Mouse (Mus musculus) urinary bladder, postnatal 14 days (tissue): ENCODE measurements at regions not wholly inside any gene's neighbourhood (a gene's known extent, or its start where the extent isn't known, plus 50 kb on each side); places are given as distances from the start of the nearest gene placed in this dataset.
A peak's percentile ranks its signal among the peaks of the same experiment; 100 is the strongest.

ENCODE experiments used
- DNase-seq: peaks from one replicate; pipeline ENCODE4 v3.0.0; 2021; ENCODE audit warnings: low spot score

DNA sequence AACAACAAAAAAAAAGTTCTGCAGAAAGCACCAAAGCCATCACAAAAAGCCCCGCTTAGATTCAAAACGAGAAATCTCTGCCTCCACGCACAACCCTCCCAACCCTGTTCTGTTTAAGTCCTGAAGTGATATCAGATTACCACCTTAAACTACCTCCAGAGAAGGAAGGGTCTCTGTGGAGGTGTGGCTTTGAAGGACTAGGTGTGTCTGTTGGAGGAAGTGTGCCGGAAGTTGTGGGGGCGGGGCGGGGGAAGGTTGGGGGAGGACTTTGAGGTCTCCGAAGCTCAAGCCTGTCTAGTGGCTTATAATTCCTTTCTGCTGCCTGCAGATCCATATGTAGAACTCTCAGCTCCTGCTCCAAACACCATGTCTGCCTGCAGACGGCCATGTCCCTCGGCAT is 173.6 kb downstream of the Mreg start:
- no peak for DNase-seq

DNA sequence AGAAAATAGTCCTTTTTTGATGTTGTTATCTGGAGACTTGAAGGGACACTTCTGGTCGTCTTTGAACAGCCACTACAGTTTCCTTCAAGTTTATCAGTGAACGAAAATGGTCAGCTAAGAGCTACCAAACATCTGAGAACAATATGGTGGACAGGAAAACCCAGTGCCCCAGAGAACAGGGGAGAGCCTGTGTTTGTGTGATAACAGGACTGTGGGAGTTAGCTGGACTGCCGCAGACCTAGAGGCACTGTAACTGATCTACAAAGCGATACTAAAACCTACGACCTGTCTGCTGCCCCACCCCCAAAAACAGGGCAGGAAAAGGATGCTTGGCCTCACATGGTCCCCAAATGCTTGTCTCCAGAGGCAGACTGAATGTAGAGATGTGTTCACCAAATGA is 175.5 kb downstream of the Mreg start:
- DNase-seq, result no peak

DNA sequence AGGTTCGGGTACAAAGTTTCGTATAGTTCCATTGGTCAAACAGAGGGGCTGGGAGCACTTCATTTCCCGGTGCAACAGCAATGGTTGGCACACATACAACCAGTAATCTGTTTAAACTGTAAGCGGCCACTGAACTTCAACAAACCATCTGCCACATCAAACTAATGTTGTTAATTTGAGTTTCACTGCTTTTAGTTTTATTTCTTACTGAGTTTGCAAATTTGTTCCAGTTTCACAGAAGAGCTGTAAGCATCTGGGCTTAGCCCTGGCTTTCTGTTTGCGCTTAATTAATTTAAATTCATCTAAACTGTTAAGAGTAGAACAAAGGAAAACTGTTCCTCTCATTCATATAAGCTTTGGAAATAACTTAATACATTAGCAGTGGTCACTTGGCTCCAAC is 176.0 kb downstream of the Mreg start:
- no peak for DNase-seq

DNA sequence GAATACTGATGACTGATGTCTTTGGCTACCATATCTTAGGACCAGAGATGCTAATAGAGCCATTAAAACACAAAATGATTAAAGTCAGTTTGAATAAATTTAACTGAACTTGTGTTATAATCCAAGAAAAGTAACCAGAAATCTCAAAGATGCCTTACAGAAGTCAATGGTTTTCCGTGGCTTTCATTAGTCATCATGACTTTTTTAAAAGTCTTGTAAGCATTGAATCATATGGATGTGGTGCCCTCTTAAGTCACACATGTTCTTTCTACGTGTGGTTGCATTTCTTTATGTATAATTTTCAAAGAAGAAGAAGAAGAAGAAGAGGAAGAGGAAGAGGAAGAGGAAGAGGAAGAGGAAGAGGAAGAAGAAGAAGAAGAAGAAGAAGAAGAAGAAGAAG is 178.2 kb downstream of the Mreg start:
- DNase-seq, result no peak

DNA sequence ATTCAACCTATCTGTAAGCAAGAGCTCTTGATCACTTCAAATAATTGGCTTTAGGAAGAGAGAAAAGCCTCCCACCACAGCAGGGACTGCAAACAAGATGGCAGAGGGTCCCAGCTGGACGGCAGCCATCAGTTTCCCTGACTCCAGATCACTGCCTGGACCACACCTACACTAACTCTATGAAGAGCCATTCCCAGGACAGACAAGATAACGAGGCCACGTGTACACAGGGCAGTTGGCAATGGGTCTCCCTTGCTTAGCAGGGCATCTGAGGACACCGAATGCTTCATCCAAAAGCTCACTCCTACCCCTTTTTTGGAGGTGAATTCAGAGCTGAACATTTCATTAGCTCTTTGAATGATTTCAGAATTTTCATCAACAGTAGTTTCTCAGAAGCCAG is 179.9 kb downstream of the Mreg start:
- DNase-seq, result peak; percentile 31

DNA sequence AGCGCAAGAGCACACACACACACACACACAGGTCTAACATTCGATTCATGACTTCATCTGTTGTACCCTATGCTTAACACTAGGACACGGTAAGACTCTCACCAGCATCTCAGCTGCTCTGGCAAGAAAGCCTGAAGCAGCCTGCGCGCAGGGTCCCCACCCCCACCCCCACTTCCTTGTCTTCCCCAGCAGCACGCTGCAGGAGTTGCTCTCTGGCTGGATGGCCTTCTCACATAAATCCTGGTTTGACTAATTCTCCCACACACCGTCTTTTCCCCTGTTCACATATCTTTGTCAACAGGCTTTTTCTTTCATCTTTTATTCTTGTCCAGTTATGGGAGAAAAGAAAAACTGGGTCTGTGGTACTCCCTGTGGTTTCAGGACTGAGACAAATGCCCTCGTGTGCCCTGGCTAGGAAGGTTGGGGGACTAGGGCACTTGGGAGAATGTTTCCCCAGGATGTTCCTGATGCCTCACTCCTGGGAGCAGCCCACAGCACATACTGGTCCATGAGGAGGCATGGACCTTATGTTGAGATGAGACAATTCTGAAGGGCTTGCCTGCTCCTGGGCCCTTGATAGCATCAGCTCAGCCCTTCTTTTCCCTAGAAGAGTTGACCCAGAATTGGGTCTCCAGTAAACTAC is 181.2 kb downstream of the Mreg start:
- no peak for DNase-seq

DNA sequence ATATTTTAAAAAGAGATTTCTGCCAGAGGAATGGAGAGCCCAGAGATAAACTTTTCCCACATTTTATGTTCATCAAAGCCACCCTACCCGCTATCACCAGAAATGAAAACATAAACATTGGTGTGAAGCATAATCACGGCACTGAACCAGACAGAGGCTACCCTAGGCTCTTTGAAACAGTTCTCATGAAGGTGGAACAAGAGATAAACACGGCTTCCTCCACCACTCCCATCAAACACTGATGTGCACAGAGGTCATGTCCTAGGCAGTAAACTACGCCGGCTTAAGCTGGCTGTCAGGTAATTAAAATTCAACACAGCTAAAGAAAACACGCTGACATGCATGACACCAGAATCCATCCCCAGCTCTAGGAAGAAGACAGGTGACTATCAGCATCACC is 182.5 kb downstream of the Mreg start:
- DNase-seq, result no peak

DNA sequence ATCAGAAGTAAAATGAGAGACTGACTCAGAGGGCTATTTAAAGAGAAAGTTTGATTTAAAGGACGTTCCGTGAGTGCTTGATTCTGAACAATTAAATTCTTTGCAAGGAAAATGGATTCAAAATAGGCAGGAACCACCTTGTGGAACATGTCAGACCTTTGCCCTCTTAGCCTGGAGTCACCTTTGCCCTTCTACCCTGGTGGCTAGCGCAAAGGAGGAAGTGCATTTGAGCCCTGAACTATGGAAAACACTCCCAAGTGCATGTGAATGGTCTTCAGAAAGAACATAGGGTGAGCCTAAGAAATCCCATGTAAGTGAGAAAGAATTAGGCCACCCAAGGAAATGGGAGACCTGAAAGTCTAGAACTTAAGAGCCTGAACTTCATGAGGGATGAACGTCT is 185.2 kb downstream of the Mreg start:
- DNase-seq, result no peak

DNA sequence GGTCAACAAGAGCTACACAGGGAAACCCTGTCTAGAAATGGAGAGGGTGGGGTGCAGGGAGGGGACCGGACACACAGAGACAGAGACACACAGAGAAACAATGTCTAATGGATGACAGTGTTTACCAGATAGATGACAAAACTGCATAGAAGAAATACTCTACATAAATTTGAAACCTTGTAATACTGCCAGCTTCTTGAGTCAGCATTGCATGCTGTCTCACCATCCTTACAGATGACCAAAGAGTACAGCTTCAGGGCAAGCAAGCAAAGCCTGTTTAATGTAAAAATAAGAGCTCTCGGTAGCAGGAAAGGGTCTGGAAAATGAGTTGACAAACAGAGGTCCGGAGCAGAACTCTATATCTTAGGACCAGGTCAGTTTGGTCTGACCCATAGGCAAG is 189.5 kb downstream of the Mreg start:
- DNase-seq, result no peak

DNA sequence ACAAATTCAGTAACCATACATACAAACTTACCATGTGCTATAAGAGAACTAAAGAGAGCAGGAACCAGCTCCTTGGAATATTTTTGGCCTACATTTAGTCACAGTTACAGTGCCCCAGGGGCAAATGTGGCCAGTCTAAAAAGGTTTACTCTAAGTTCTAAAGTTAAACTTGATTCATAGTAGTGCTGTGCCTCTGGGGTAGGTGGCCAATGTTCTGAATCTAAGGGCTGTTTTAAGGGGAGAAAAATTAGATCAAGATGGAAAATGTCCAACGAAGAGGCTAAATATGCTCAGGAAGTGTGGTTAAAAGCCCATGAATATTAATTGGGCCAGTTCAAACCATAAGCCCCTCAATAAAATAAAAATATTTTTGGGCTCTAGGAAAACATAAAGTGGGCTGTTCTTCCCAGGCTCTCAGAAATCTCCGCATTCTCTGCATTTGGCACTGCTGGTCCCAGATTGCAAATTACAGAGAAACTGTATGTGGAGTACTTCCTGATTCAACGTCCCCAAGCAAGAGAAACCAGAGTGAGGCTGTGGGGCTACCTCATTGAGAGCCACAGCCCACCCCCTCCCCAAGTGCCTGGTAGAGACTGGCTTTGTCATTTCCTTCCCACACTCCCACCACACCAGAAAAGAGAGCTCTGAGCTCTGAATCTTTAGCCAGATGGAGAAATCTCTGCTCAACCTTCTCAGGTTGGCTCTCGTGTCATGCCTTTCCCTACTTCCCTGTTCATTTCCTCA is 193.5 kb downstream of the Mreg start:
- DNase-seq, result no peak

DNA sequence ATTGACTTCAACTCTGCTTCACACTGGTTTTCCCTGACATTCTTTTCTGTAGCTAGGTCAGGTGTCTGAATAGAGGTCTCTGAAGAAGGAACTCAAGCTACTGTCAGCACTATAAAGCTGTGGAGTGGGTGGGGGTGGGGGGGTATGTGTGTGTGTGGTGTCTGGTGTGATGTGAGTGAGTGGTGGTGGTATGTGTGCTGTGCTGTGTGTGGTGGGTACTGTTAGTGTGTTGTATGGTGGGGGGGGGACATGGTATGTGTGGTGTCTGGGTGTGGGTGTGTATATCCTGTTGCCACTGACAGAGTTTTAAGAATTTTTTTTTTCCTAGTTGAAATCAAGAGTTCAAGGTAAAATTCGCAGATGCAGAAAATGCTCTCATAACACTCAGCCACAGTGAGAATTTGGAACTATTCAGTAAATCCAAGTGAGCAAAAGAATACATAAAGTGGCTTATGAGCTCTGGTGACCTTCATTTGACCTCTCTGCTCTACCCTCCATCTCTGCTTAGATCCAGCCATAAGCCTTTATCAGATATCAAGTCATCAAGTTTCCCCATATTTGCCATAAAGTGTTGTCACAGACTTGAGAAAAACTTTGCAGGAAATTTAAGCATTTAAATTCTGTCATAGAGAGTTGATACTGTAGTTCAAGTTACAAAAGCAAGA is 194.2 kb downstream of the Mreg start:
- no peak for DNase-seq

DNA sequence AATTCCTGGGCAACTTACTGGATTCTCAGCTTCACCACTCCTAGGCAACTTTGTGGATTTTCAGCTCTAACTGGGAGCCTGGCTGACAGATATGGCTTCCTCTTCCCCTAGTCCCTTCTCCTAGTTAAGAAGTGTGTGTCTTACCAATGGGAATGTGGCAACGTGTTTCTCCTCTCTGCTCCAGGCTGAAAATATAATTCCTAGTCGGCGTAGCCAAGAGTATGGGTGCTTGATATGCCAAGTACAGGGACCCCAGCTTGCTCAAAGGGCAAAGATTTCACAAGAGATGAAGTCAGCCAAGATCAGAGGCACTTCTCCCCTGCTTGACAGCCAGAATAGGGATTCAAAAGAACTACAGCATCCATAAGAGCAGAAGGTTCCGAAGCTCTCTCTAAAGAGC is 196.6 kb downstream of the Mreg start:
- DNase-seq, result no peak

DNA sequence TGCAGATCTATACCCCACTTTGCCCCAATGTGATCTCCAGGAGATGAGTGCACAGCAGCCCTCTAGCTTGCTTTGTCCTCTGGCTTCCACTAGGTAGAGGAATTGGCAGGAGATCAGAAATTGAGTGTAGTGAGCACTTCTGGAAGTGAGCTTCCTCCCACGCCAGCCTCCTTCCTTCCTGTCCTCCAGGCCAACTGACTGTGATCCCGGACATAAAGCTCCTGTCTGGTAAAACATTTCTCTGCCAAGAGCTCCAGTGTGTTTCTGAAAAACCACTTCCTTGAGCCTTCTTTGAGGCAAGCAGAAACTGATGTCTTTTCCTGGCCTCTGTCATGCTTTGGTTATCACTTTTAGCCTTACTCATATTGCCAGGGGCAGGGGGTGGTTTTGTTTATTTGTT is 197.5 kb downstream of the Mreg start:
- peak; percentile 10 for DNase-seq

DNA sequence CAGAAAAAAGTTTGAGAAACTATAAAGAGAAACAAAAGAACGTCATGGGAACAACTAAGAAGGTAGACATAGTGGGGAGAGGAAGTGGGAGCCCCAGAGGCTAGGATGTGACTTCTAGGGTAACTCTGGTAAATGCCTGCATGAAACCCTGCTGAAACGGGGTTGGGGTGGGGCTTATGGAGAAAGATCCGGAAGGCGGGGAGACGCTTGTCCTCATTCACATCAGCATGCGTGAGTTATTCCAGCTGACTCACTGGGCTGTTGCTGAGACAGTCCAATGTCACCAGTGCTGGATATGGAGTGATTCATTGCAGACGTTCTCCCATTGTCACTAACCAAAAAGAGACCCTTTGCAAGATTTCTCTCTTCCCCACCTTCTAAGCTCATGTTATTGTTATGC is 198.2 kb downstream of the Mreg start:
- DNase-seq, result no peak

DNA sequence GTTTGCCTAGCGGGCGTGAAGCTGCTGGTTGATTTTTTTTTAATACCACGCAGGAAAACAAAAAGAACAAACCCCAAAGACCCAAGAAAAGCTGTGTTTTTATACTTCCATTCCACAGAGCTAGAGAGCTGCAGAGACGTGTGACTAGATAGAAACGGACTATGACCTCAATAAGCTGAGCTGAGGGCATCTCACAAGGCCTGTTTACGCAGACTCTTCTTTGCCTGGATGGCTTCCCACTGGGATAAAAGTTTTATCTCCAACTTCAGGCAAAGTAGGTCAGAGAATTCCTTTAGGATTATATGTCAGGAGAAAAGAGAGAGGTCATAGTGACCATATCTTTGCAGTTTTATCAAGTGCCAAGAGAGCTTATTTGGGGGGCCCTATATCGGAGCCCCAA is 199.4 kb downstream of the Mreg start:
- no peak for DNase-seq

DNA sequence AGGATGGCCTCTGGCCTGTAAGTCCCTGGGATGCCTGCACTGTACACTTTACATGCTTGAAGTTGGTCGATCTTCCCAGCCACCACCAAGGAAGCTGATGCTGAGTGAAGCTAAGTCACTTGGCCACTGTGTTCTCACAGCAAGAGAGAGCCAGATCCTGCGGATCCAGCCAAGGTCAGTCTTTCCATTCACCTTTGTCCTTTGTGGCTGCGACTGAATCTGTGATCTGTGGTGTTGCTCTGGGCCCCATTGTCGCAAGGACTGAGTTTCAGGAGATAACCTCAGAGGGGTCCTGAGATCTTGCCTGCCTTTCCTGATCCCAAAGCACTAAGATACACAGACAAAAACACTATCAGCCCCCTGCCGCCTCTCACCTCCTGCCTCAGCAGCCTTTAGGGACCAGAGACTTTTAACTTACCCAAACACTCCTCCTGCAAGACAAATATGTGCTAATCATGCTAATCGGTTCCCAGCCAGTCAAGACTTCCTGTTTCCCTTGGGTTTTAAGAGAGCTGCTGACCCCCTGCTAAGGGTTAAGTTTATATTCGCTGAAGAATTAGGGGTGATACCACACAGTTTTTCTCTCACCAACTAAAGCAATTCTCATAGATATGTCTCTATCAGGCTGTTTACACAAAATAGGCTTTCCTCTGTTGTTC is 202.7 kb downstream of the Mreg start:
- no peak for DNase-seq

DNA sequence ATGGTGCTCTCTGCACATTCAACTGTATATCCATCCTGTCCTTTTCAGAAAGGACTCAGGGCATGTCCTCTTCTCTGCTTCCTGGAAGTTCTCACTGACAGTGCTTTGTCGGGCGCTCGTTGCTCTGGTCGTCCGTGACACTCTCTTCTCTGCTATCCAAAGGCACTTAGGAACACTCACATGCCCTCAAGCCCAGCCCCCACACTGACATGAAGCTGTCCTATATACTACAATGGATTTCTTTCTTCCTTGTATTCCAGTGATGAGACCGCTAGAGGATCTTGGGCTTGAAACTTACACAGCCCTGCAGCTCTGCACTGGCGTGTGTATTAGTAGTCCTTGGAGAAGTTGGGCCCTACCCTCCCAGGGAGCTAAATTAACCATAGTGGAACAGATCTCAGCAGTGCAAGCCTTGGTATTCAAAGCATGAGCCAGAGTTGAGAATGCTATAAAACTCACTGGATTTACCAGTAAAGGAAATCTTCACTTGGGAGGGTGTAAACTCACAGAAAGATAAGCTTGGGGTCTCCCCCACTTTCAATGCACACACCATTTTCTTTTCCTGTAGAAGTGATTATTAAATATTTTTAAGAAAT is 205.3 kb downstream of the Mreg start:
- DNase-seq, result no peak

DNA sequence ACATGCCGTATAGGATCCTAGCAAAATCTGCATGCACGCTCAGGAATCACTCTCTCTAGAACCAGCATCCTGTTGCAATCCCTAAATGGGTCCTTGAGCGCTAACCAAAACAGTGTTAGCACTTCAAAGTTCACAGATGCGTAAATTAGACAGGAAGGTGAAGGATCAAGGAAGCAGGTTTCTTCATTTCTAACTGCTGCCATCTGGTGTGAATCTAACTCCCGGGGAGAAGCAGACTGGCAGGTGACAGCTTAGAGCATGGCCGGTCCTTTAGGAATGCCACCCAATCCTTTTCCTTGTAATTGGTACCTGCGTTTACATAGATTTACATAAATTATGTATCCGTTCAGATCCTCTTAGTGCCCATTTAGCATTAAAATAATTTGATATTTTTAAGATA is 206.2 kb downstream of the Mreg start:
- DNase-seq, result no peak

DNA sequence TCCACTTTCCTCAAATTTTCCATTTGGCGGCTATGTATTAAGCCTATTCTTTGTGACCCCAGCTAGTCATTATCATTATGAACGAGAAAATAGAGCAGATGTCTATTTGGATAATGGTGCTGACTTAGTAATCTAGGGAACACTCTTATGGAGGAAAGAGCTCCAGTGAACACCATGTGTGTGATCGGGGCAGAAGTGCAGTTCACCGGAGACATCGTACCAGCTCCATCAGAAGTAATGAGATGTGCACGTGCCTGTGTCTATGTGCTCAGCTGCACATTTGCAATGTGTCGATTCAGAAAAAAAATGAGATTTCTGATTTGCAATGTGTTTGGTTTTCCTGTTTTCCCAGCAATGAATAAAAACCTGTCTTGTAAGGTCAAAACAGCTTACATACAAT is 206.6 kb downstream of the Mreg start:
- DNase-seq, result no peak

DNA sequence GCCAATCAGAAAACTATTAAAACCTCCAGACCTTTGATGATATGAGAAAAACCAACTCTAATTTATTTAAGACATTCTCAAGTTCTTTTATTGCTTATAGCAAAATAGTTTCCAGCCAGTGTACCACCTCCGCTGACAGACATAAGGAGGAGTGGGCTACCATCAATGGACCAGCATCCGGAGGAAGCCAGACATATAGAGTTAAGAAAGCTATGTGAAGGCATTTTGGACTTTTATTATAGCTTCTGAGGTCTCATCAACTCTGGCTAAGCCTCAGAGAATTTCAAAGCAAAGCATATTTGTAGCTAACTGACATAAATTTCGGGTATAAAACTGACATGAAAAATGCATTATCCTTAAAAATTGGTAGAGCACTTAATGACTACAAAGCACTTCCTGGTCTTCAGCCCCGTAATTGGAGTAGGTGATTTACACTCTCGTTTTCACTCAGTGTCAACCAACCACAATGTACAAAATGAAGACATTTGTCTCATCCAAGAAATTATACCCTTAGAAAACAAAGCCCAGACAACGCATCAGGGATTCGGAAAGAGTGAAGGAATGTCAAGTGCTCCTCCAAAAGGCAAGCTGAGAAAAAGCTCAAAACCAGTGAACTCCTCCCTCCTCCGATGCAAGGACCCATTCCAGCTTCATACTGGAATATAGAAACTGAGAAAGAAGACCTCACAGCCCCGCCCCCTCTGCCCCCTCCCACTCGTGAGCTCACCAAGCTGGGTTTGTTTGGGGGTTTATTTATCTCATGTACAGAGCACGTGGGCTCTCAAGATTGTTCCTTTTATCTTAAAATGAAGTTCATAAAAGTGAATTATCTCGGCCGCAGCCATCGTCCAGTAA is 208.5 kb downstream of the Mreg start:
- DNase-seq, result no peak

DNA sequence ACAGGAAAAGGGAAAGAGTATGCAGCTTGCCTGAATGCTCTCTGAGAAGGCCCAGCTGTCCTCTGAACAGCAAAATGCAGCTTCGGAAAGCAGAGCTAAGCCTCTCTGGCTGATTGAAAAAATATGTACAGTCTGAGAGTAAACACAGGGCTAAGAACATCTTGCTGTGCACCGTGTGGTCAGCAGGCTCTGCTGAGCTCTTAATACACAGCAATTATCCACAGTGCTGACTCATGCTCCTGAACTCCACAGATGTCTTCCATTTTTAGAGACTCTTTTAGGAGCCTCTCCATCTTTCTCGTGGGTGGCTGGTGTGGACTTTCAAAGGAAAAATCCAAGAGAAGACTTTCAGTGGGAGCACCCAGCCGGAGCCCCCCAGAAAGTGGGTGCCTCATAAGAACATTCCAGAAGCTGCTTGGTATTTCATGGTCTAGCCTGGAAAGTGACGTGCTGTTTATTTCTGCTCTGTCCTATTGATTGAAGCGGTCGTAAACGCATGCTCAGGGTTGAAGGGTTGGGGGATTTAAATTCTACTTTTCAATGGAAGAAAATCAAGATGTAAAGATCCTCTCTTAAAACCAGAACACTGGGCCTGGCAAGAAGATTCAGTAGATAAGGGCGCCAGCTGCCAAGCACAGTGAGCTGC is 209.5 kb downstream of the Mreg start:
- peak; percentile 22 for DNase-seq
